Mouse (Mus musculus) fat pad, adult 2 months (tissue): ENCODE data around the gene Zdhhc8.
"Not testable (repeated sequence)": the region's sequence is repeated elsewhere in the genome, so short reads cannot be mapped to it uniquely, and the experiment has no call there.

ENCODE experiments used
- DNase-seq: peaks from one replicate; pipeline ENCODE4 v3.0.0-alpha.2; 2011; ENCODE audit warnings: low read depth, low spot score; ENCODE audit errors: extremely low read depth

The Zdhhc8 gene

GRCm38 (mm10) chr16:18198365-18199098, 36.4 kb downstream of the Zdhhc8 start:
- no peak for DNase-seq

GRCm38 (mm10) chr16:18197881-18198280, 37.1 kb downstream of the Zdhhc8 start:
- DNase-seq, result no peak

GRCm38 (mm10) chr16:18195561-18195960, 39.4 kb downstream of the Zdhhc8 start:
- DNase-seq, result not testable (repeated sequence)

GRCm38 (mm10) chr16:18195068-18195467, 39.9 kb downstream of the Zdhhc8 start:
- no peak for DNase-seq

GRCm38 (mm10) chr16:18194208-18194985, 40.5 kb downstream of the Zdhhc8 start:
- no peak for DNase-seq

GRCm38 (mm10) chr16:18191006-18191405, 43.9 kb downstream of the Zdhhc8 start:
- no peak for DNase-seq

- no peak for DNase-seq
Observed at GRCm38 (mm10) chr16:18187221-18187620, 47.7 kb downstream of the Zdhhc8 start.

- no peak for DNase-seq
Observed at GRCm38 (mm10) chr16:18186798-18187197, 48.1 kb downstream of the Zdhhc8 start.

GRCm38 (mm10) chr16:18185715-18186449, 49.1 kb downstream of the Zdhhc8 start:
- no peak for DNase-seq

- no peak for DNase-seq
Observed at GRCm38 (mm10) chr16:18182766-18183165, 52.2 kb downstream of the Zdhhc8 start.

GRCm38 (mm10) chr16:18181398-18181797, 53.5 kb downstream of the Zdhhc8 start:
- no peak for DNase-seq

GRCm38 (mm10) chr16:18179591-18179990, 55.3 kb downstream of the Zdhhc8 start:
- no peak for DNase-seq

GRCm38 (mm10) chr16:18176758-18177157, 58.2 kb downstream of the Zdhhc8 start:
- DNase-seq, result no peak

GRCm38 (mm10) chr16:18175817-18176541, 59.0 kb downstream of the Zdhhc8 start:
- DNase-seq, result no peak

- DNase-seq, result no peak
Observed at GRCm38 (mm10) chr16:18173788-18174187, 61.1 kb downstream of the Zdhhc8 start.

- DNase-seq, result no peak
Observed at GRCm38 (mm10) chr16:18173231-18173630, 61.7 kb downstream of the Zdhhc8 start.

- no peak for DNase-seq
Observed at GRCm38 (mm10) chr16:18172266-18172855, 62.6 kb downstream of the Zdhhc8 start.
